Mouse (Mus musculus) thymus, postnatal 36 days (tissue): ENCODE results near the gene Atp2b2.

ENCODE experiments used
- DNase-seq, 2 experiments: peaks; one replicate each; pipeline ENCODE4 v3.0.0; 2022; ENCODE audit warnings: mixed read lengths in 2 of 2

The Atp2b2 gene

GRCm38 (mm10) chr6:114042332-114042731 is at the start of gene Atp2b2:
Atp2b2 (minus strand) TSS chr6:114042613.
- no peak for DNase-seq

GRCm38 (mm10) chr6:114089626-114090025 is 47.2 kb upstream of the Atp2b2 start:
- peak; percentile 11 to 18 for DNase-seq

- DNase-seq: no peak
Measured at GRCm38 (mm10) chr6:114087106-114087505, 44.7 kb upstream of the Atp2b2 start.

GRCm38 (mm10) chr6:114078556-114078955 is 36.1 kb upstream of the Atp2b2 start:
- DNase-seq: no peak

- DNase-seq: no peak
Measured at GRCm38 (mm10) chr6:114076560-114076959, 34.1 kb upstream of the Atp2b2 start.

GRCm38 (mm10) chr6:114076061-114076460 is 33.6 kb upstream of the Atp2b2 start:
- DNase-seq: no peak

GRCm38 (mm10) chr6:114074929-114075328 is 32.5 kb upstream of the Atp2b2 start:
- no peak for DNase-seq

GRCm38 (mm10) chr6:114074256-114074655 is 31.8 kb upstream of the Atp2b2 start:
- DNase-seq: no peak

- DNase-seq: peak in 1 of 2 experiments; percentile 4
Measured at GRCm38 (mm10) chr6:114071564-114071963, 29.2 kb upstream of the Atp2b2 start.

GRCm38 (mm10) chr6:114063100-114063499 is 20.7 kb upstream of the Atp2b2 start:
- DNase-seq: no peak

GRCm38 (mm10) chr6:114062688-114063087 is 20.3 kb upstream of the Atp2b2 start:
- DNase-seq: no peak

- DNase-seq: no peak
Measured at GRCm38 (mm10) chr6:114059206-114059605, 16.8 kb upstream of the Atp2b2 start.

- DNase-seq: no peak
Measured at GRCm38 (mm10) chr6:114058030-114058808, 15.8 kb upstream of the Atp2b2 start.

GRCm38 (mm10) chr6:114055311-114055710 is 12.9 kb upstream of the Atp2b2 start:
- DNase-seq: no peak

GRCm38 (mm10) chr6:114044962-114045361 is 2.5 kb upstream of the Atp2b2 start:
- no peak for DNase-seq

- DNase-seq: no peak
Measured at GRCm38 (mm10) chr6:114042836-114043235, 423 bp upstream of the Atp2b2 start.

- no peak for DNase-seq
Measured at GRCm38 (mm10) chr6:114041911-114042284, 515 bp downstream of the Atp2b2 start.

GRCm38 (mm10) chr6:114041097-114041910 is 1.1 kb downstream of the Atp2b2 start:
- no peak for DNase-seq

- DNase-seq: no peak
Measured at GRCm38 (mm10) chr6:114035704-114036103, 6.7 kb downstream of the Atp2b2 start.

- no peak for DNase-seq
Measured at GRCm38 (mm10) chr6:114032822-114033221, 9.6 kb downstream of the Atp2b2 start.

- no peak for DNase-seq
Measured at GRCm38 (mm10) chr6:114023794-114024193, 18.6 kb downstream of the Atp2b2 start.

- no peak for DNase-seq
Measured at GRCm38 (mm10) chr6:114022104-114022503, 20.3 kb downstream of the Atp2b2 start.

- no peak for DNase-seq
Measured at GRCm38 (mm10) chr6:114013801-114014200, 28.6 kb downstream of the Atp2b2 start.

GRCm38 (mm10) chr6:114012834-114013233 is 29.6 kb downstream of the Atp2b2 start:
- no peak for DNase-seq
